Mouse (Mus musculus): ENCODE data around the gene Atxn2.
"Not testable (repeated sequence)": the region's sequence is repeated elsewhere in the genome, so short reads cannot be mapped to it uniquely, and the experiment has no call there.

Atxn2 gene

DNA sequence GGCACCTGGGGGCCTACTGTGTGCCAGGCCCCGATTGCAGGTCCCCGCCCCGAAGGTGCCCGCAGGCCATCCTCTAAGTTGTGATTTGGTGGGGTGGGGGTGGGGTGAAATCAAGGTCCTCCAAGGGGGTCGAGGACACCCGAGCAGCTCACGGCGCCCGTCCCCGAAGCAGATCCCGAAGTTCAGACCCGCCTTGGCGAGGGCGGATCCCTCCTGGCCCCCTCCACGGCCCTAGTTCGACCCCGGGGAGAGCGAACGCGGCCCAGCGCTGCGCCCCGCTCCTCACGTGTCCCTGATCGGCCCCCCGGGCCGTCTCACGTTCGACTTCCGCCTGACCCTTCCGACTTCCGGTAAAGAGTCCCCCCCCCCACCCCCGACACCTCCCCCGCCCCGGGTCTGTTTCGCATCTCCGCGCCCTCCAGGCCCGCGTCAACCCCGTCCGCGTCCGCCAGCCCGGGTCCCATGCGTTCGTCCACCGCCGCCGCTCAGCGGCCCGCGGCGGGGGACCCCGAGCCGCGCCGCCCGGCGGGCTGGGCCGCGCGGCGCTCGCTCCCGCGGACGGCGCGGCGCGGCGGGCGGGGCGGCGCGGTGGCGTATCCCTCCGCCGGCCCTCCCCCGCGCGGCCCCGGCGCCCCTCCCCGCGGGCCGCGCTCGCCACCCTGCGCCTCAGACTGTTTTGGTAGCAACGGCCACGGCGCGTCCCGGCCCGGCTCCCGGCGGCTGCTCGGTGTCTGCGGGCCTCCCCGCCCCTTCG, at the start of gene Atxn2:
TSS of gene Atxn2 (plus strand) at position 164 of the 754 bp plus-strand sequence.
- peak; percentile 76 for DNase-seq (ENCODE audit: low spot score)

DNA sequence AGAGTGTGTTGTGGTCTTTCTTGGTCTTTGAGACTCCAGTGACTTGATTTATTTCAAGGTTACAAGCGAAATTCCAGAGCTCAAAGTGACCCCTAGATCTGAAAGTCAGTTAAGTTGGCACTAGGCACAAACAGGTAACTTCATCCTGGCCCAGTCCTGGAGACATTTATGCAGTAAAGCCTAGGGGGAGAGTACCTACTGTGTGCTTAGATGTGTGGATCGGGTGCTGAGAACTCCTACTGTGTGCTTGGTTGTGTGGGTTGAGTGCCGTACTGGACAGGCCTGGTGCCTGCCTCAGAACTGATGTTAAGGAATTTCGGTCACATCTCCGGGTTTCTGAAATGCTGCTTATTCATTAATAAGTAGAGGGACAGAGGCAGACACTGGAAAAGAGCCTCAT, 49.6 kb upstream of the Atxn2 start:
- no peak for DNase-seq (ENCODE audit: low spot score)

DNA sequence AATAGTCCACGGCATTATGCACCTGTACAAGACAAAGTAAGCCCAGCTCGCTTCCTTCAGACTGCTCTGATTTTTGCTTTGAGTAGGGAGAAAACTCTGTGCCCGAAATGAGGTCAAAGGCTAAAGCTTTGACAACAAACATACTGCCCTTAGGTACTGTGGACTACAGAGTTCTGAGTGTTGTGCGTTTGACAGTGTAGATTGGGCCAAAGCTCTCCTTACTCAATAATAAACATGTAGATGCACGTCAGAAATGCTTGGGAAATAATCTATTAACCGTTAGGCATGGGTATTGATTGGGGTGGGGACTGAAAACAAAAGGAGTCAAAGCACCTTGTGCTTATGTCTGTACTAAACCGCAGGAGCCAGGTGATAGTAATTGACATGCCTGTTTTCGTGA, 47.7 kb upstream of the Atxn2 start:
- no peak for DNase-seq (ENCODE audit: low spot score)

DNA sequence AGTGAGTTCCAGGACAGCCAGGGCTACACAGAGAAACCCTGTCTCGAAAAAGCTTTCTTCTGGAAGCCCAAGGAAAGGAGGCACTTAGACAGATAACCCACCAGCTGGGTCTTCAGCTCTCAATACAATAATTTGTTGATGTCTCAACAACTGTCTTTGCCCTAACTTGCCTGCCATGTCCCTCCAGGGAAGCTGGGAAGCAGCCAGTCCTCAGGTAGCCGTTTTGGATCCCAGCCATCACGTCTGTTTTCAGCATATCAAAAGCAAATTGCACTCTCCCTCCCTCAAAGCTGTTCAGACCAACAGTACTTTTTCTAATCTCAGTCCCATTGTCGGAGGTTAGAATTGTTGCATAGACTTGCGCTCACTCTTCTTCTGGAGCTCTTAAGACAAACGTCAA, 47.1 kb upstream of the Atxn2 start:
- DNase-seq (ENCODE audit: low spot score) = no peak

DNA sequence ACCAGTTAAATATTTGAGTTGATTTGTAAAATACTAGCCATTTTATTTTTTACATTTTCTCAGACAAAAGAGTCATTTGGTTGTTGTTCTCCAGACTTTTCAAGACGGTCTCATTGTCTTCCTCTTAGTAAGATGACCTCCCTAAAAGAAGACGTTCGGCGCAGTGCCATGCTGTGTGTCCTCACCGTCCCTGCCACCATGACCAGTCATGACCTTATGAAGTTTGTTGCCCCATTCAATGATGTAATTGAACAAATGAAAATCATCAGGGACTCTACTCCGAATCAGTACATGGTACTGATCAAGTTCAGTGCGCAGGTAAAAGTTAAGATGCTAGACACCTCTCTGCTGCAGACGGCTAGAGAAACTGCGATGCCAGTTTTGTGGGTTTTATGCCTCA, 46.2 kb upstream of the Atxn2 start:
- no peak for DNase-seq (ENCODE audit: low spot score)

DNA sequence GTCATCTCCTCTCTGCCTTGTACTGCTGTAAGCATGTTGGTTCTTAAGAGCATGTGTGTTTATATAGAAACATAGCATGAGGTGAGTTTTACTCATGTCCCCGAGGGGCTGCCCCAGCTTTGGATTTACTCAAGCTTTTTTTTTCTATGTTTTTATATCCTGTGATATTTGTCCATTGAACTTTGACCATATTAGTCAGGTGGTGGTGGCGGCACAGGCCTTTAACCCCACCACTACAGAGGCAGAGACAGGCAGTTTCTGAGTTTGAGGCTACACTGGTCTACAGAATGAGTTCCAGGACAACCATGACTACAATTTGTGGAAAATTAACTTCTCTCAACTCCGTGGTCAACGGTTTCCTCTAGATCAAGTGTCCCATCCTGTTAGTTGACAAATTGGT, 44.1 kb upstream of the Atxn2 start:
- DNase-seq (ENCODE audit: low spot score) = no peak

DNA sequence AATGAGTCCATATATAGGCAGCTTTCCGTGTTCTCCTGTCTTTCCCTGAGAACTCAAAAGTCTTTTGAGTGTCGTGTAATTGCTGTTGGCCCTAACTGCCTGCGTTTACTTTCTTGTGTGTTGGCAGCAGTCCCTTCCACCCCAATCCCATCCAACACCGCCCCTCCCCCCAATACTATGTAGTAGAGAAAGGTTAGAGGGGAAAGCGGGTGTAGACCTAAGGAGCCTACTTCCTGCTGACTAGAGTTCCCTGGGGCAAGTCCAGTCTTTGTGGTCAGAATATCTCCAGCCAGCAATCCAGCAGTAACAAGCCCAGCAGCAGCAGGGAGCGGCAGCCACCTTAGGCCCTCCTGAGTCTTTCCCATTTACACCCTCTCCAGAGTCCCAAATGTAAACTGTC, 42.7 kb upstream of the Atxn2 start:
- peak; percentile 18 for DNase-seq (ENCODE audit: low spot score)

DNA sequence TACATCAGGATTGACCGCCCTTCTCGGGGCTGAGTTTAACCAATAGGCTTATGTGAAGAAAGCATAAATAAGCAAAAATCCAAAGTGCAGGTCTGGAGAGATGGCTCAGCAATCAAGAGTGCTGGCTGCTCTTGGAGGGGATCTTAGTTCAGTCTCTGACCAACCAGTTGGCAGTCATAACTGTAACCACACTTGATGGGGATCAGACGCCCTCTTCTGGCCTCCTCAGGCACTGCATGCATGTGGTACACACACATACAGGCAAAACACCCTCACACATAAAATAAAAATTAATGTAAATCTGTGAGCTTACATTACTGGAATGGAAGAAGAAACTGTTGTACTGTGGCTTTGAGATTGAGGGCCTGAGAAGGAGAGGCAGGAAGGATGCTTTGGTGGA, 40.7 kb upstream of the Atxn2 start:
- DNase-seq (ENCODE audit: low spot score) = no peak

DNA sequence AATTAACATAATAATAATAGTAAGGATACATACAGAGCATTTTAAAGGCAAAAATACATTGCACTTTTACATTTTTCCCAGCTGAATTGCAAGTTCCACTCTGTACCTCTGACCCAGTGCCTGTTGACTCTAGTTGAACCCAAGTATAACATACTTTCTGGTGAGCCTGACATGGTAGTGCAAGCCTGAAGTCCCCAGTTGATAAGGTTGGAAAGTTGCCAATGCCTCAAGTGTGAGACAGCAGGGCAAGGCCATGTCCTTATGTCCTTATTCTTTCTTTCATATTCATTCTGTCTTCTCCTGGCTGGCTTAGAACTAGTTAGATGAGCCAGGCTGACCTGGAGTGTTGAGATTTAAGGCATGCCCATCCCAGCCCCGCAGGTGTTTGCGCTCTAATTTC, 28.9 kb upstream of the Atxn2 start:
- peak; percentile 26 for DNase-seq (ENCODE audit: low spot score)

DNA sequence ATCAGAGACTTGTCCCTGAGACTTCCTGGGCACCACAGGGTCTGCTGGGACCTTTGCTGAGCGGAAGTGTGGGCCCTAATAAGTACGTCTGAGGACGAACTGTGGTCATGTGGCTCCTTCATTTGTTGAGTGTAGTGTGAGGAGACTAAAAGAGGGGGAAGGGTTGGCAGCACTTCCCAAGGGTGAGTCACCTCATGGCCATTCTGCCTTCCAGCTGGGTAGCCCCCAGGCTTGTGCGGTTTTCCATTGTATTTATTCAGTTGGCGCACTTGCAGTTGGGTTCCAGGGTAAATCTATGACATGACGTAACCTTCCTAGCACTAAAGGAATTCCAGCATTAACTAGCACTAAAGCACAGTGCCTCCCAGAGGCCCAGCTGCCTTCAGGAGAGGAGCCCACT, 25.6 kb upstream of the Atxn2 start:
- no peak for DNase-seq (ENCODE audit: low spot score)

DNA sequence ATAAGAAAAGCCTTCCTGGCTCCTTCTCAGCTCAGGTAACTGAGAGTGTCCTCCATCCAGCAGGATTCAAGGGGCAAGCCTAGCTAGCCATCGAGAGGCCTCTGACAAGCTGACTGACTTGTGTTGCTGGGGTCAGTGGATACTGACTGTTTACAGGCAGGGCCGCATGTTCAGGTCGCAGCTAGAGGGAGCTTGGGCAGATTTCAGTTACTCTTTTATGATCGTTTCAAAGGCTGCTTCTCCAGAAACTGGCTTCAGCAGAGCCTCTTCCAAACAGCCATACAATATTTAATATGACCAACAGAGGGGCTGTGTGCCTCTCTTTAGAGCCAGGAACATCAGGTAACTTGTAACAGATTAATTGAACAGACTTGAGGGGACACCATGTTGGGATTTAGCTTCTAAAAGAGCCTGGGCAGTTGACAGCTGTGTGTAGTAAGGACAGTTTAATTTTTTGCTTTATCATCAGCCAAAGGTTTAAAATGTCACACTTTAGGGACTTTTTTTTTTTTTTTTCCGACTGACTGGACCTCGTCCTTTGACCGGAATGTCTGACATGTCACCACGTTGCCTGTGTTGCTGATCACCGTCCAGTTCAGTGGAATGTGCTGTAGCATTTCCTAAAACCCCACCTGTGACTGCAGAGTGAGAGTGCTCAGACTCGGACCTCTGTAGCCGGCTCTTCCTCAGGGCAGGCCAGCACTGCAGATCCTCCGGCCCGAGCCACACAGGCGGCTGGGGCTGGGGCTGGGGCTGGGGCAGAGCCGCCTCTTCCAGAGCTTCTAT, 24.8 kb upstream of the Atxn2 start:
- no peak for DNase-seq (ENCODE audit: low spot score)

DNA sequence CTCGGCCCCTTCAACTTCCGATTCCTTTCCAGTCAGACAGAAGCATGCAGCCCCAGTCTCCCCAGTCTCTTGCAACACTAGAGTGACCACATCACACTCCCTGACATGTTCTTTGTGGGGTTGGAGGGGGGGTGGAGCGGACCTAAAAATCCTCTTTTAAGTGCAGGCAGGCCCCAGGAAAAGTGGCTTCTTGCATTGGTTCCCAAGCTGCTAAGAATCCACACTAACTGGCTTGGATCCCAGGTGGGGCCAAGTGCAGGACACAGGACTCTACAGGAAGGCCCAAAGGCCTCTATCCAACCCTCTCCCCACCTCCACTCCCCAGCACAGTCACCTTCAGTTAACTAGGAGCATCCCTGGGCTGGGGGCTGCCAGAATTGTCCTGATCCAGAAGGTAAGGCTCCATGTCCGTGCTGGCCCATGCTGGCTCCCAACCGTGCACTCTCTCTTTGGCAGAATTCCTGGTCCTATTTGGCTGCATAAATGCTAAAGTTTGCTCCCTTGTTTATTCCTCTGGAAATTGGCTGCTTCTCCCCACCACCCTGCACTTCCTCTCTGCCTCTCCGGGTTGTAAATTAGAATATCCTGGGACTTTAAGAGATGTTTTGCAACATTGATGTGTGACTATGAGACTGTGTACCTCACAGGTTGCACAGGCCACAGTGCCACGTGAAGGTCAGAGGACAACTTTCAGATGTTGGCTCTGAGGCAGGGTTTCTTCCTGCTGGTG, 20.5 kb upstream of the Atxn2 start:
- peak; percentile 86 for DNase-seq (ENCODE audit: low spot score)

DNA sequence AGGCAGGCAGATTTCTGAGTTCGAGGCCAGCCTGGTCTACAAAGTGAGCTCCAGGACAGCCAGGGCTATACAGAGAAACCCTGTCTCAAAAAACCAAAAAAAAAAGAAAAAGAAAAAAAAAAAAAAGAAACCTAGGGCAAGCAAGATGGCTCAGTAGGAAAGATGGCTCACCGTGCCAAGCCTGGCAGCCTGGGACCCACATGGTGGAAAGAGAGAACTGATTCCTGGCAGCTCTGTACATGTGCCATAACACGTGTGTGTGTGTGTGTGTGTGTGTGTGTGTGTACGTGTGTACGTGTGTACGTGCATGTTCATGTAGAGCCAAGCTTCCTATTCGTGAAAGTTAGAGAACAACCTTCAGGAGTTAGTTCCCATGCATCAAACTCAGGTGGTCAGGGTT, 19.7 kb upstream of the Atxn2 start:
- not testable (repeated sequence) for DNase-seq (ENCODE audit: low spot score)

DNA sequence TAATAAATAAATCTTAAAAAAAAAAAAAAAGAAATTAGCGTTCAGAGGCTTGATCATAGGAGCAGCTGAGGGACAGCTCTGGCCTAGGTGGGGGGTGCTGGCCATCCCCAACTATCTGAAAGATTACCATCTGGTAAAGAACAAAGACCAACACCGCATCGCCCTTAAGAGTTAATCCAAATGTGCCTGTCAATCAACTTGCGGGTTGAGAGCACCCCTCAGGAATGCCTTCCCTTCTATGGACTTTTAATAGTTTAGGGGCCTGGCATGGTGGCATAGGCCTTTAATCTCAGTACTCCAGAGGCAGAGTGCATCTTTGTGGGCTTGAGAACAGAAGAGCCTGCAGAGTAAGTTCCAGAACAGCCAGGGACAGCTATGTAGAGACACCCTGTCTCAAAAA, 18.2 kb upstream of the Atxn2 start:
- DNase-seq (ENCODE audit: low spot score) = no peak

DNA sequence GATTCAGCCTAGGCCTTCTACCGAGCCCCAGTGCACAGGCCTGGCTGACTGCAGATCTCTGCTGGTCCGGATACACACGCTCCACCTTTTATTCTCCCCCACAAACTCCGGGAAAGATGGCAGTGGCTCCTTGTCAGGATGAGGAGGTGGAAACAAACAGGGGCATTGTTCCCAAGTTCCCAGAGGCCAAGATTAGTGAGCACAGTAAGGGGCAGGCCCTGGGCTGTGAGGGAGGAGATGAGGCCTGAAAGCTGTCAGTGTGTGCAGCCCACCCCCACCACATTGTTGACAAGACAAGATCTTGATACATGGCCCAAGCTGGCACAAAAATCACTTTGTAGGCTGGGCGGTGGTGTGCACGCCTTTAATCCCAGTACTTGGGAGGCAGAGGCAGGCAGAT, 14.4 kb upstream of the Atxn2 start:
- DNase-seq (ENCODE audit: low spot score) = no peak

DNA sequence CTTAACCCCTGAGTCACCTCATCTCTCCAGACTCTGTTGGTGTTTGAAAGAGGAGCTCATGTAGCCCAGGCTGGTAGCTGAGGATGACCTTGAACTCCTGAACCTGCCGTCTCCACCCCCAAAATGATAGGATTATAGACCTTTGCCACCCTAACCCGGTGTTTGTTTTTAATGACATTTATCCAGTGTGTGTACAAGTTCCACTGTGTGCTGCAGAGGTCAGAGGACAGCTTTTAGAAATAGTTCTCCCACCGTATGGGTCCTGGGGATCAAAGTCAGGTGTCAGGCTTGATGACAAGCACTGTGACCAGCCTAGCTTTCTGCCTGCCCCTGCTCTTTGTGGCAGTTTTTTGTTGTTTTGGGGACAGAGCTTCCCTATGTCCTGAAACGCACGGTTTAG, 11.2 kb upstream of the Atxn2 start:
- DNase-seq (ENCODE audit: low spot score) = no peak

DNA sequence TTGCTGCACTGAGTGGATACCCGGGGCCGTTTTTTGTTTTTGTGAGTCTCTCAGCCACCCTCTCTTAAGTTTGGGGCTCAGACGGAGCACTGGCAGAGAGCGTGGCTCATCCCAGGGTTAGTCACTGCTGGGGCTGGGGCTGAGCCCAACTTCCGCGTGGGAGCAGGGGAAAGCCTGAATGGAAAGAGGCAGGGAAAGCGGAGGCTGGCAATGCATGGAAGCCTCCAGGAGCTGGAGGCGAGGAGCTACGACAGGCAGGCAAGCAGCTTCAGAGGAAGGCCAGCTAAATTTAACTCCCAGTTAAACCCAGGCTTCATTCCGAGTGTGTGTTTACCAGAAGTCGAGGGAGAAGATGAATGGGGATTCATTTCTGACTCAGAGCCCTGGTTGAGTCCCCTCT, 10.6 kb upstream of the Atxn2 start:
- DNase-seq (ENCODE audit: low spot score) = peak; percentile 65

DNA sequence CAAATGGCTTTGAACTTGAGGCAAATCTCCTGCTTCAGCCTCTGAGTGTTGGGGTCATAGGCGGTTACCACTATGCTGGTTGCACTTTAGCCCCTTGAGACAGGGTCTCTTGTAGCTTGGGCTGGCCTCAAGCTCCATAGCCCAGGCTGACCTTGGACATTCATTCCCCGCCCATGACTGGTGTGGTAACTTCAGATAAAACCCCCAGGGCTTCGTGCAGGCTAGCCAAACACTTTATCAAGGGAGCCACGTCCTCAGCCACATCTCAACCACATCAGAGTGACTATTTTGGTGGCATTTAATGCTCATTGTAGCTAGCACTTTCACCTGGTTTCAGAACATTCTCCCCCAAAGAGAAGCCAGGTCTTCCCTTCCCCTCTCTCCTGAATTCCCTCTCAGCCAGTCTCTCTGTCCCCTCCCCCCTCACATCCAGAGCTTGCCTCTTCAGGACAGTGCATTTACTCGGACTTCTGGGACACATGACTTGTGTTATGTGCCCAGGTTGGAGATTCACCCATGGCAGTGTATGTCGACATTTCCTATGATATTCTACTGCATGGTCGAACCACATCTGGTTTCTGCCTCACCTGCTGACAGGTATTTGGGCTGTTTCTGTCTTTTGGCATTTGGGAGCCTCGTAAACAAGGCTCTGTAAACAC, 9.9 kb upstream of the Atxn2 start:
- DNase-seq (ENCODE audit: low spot score) = peak; percentile 29

DNA sequence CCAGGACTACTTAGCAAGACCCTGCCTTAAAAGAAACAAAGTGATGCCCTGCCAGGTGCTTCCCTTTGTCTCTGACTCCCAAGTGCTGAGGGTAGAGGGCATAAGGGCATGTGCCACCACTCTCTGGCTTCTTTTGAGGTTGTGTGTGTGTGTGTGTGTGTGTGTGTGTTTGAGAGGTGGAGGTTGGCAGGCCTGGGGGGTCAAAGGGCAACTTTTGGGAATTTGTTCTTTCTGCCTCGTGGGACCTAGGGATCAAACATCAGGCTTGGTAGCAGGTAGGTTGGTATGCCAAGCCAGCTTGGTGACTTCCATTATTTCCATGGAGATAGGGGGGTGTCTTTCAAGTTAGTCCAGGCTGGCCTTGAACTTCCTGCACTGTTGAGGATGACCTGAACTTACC, 7.8 kb upstream of the Atxn2 start:
- no peak for DNase-seq (ENCODE audit: low spot score)

DNA sequence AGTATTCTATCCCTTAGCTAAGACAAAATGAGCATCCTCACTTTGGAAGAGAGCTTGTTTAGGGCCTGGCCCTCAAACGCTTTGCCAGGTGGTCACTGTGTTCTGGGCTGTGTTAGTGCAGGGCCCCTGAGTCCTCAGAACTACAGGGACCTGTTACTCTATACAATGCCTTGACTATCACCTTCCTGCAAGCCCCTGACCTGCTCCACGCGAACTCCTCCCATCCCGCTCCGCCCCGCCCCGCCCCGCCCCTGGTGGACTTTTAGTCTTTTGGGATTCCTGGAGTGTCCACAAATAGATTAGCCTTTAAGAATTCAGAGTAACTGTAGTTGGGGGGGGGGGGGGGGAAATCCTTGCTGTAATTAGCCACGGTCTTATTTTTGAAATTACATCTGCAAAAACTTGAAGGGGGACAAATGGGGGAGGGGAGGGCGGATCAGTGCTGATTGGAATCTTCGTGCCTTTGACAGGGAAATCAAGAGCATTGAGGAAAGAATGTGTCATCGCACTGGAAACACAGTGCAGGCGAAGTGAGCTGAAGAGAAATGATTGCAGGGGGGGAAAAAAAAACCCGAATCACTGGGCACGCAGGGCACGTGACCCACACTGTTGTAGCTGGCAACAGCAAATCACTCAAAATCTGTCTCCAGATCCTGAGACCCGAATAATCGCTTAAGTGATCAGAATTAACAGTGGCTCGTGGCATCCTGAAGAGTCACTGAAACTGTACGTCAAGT, 6.5 kb upstream of the Atxn2 start:
- no peak for DNase-seq (ENCODE audit: low spot score)

DNA sequence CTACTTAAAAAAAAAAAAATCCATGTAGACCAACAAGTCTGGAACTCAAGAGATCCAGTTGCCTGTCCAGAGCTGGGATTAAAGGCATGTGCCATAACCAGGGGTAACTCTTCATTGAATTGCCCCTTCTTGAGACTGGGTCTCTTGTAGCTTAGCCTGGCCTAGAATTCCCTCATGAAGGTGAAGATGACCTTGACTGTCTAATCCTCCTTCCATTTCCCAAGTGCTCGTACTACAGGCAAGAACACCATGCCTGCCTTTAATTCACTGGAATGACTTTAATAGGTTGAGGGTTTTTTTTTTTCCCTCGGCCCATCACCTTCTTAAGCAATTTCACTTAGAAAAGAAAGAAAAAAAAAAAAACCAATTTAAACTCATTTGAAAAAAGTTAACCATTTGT, 735 bp upstream of the Atxn2 start:
- DNase-seq (ENCODE audit: low spot score) = peak; percentile 33

DNA sequence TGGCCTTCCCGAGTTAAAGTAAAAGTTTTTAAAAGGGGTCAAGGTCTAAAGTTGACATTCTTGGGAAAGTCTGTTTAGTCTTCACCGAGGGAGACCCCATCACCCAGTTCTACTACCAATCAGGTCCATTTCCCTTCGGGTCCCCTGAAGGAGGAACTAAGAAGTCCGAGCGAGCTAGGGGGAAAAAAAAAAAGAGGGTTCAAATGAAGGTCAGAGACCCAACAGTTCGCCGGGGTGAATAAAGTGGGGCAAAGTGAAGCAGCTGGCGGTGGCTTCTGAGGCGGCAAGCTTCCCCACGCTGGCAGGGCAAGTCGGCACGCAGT, 325 bp upstream of the Atxn2 start:
- no peak for DNase-seq (ENCODE audit: low spot score)

Data from adipocyte (in vitro differentiated cells).